Mouse (Mus musculus) spleen, adult 2 months (tissue): ENCODE results near the gene Ccdc162.

Source experiments
- CTCF ChIP-seq: fragments of 200-500 bp; IDR thresholded peaks from 2 replicates; pipeline ENCODE4 v1.5.1; 2011; ENCODE audit warnings: mild to moderate bottlenecking, inconsistent platforms; ENCODE audit not compliant: insufficient read depth, insufficient read length, insufficient replicate concordance; ENCODE audit errors: extremely low read depth
- POLR2A ChIP-seq: fragments of 200-500 bp; IDR thresholded peaks from 2 replicates; pipeline ENCODE4 v1.6.1; 2011; ENCODE audit warnings: low read depth, low read length, inconsistent platforms

- no peak for TF ChIP-seq POLR2A
- no peak for TF ChIP-seq CTCF
Measured at GRCm38 (mm10) chr10:41504996-41505395, 211.4 kb downstream of the Ccdc162 start.
